Mouse (Mus musculus) ES-Bruce4 (cell line): ENCODE measurements around the gene Atn1.

Experiments used
- CTCF ChIP-seq: IDR thresholded peaks from one replicate; pipeline ENCODE4 v1.8.1; 2011; ENCODE audit warnings: low read depth, low read length
- EP300 ChIP-seq: IDR thresholded peaks from 2 replicates; pipeline ENCODE4 v1.6.1; 2011; ENCODE audit warnings: low read depth, low read length; ENCODE audit not compliant: insufficient read depth
- POLR2A ChIP-seq: IDR thresholded peaks from one replicate; pipeline ENCODE4 v1.8.1; 2011; ENCODE audit warnings: low read length; ENCODE audit not compliant: insufficient read depth

DNA sequence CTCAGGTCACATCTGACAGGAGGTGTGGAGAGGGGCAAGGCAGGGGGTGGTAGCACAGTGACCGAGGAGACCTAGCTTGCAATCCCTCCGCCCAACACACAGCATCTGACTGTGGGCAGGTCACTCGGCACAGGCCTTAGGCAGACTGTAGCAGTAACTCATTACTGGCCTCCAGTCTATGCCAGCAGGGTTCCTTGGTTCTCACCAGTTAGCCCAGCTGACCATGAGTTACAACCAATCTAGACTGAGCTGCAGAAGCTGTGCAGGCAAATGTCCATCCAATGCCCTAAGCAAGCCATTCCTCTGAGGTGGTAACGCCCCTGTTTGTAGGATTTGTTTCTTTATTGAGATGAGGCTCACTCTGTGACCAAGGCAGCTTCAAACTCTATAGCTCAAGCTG, 57.0 kb downstream of the Atn1 start:
- TF ChIP-seq CTCF, result no peak
- no peak for TF ChIP-seq EP300
- no peak for TF ChIP-seq POLR2A
